Mouse (Mus musculus) heart, embryonic 14.5 days (tissue): ENCODE results near the gene Kifap3. TPM values are rescaled to one million over a fixed set of nuclear protein-coding genes. Genes with fewer than 3 reads are reported as not detected.
"Not testable (repeated sequence)": the region's sequence is repeated elsewhere in the genome, so short reads cannot be mapped to it uniquely, and the experiment has no call there.

Source experiments
- ATAC-seq: fragments of 200-750 bp; cut with Nextera tagmentation; 2 replicates; pipeline ENCODE4 v1.8.0; 2017; ENCODE audit warnings: low read depth, moderate TSS enrichment; ENCODE audit not compliant: insufficient number of reproducible peaks, insufficient read depth, low FRiP score
- H3K27ac ChIP-seq, 2 experiments: fragments of 200-500 bp in 1 of 2; fragments of 300-500 bp in 1 of 2; sonication (generic) in 1 of 2; replicated peaks in 1 of 2; 2 replicates each; pipeline ENCODE4 v1.5.1; 2012 to 2014; ENCODE audit warnings: low read depth in 2 of 2, low read length in 2 of 2, control low read depth in 1 of 2, mild to moderate bottlenecking in 1 of 2, mixed read lengths in 1 of 2; ENCODE audit not compliant: control insufficient read depth in 1 of 2, insufficient read depth in 1 of 2
- H3K27me3 ChIP-seq: fragments of 300-500 bp; sonication (generic); 2 replicates; pipeline ENCODE4 v1.6.1; 2014; ENCODE audit warnings: mild to moderate bottlenecking, low read length, control low read depth; ENCODE audit not compliant: control insufficient read depth, insufficient read depth
- H3K36me3 ChIP-seq: fragments of 300-500 bp; sonication (generic); 2 replicates; pipeline ENCODE4 v1.6.1; 2014; ENCODE audit warnings: mild to moderate bottlenecking, control low read depth, low read length, mixed read lengths; ENCODE audit not compliant: control insufficient read depth, insufficient read depth
- H3K4me1 ChIP-seq, 2 experiments: fragments of 200-500 bp in 1 of 2; fragments of 300-500 bp in 1 of 2; sonication (generic) in 1 of 2; 2 replicates each; pipeline ENCODE4 v1.6.1; 2012 to 2014; ENCODE audit warnings: low read length in 2 of 2, control low read depth in 1 of 2, mixed read lengths in 1 of 2; ENCODE audit not compliant: control insufficient read depth in 2 of 2, insufficient read depth in 2 of 2
- H3K4me2 ChIP-seq: fragments of 300-500 bp; sonication (generic); 2 replicates; pipeline ENCODE4 v1.6.1; 2014; ENCODE audit warnings: mild to moderate bottlenecking, low read length
- H3K4me3 ChIP-seq, 2 experiments: fragments of 200-500 bp in 1 of 2; fragments of 300-500 bp in 1 of 2; sonication (generic) in 1 of 2; 2 replicates each; pipeline ENCODE4 v1.5.1; 2012 to 2014; ENCODE audit warnings: low read length in 2 of 2, mild to moderate bottlenecking in 2 of 2, control low read depth in 1 of 2, low read depth in 1 of 2, moderate library complexity in 1 of 2; ENCODE audit not compliant: control insufficient read depth in 1 of 2, insufficient read depth in 1 of 2
- H3K9ac ChIP-seq: fragments of 300-500 bp; sonication (generic); 2 replicates; pipeline ENCODE4 v1.6.1; 2014; ENCODE audit warnings: mild to moderate bottlenecking, low read length
- H3K9me3 ChIP-seq: fragments of 300-500 bp; sonication (generic); 2 replicates; pipeline ENCODE4 v1.6.1; 2016; ENCODE audit warnings: low read length, control low read depth; ENCODE audit not compliant: control insufficient read depth
- WGBS: fragments of 180-500 bp; shearing (Covaris S2); extraction: QIAGEN DNeasy Blood & Tissue Kit; methylation state at CpG from one replicate; pipeline ENCODE4 v1.1.7; 2014; 5-methylcytosine and 5-hydroxymethylcytosine counted together
- polyA plus RNA-seq: library from polyadenylated mRNA; unstranded; fragments of >200 nt; fragmentation: Nextera tagmentation; extraction: Ambion mirVana; gene quantifications from 2 replicates; pipeline ENCODE4 v1.2.1, GENCODE M21; 2014

The Kifap3 gene
- polyA plus RNA-seq, 1 experiment from 2014 or later, result 25.7 TPM

GRCm38 (mm10) chr1:163821365-163821764 lies 42.0 kb downstream of the Kifap3 start:
- Histone ChIP-seq H3K4me3 (no peak overlapping the region), H3K9me3 (no peaks in the 10 kb centered on the region), H3K9ac (no peak overlapping the region), H3K27ac (no peak overlapping the region), H3K4me2 (no peak overlapping the region), H3K4me1 (no peaks in the 10 kb centered on the region), H3K27me3 (no peaks in the 10 kb centered on the region), H3K36me3 (0 out of 2 replicates have a peak, but pooled peaks cover 3% of the 10 kb centered on the region)
- no peak for ATAC-seq
- 65% methylated on average over 4 of the region's 4 CpGs for WGBS

- no peaks in the 10 kb centered on the region for H3K9me3 ChIP-seq
- ATAC-seq, result no peak
- H3K9ac ChIP-seq, result no peak overlapping the region
- no peak overlapping the region for H3K4me3 ChIP-seq
- H3K4me2 ChIP-seq, result no peak overlapping the region
- no peaks in the 10 kb centered on the region for H3K27me3 ChIP-seq
- no peaks in the 10 kb centered on the region for H3K4me1 ChIP-seq
- H3K27ac ChIP-seq, result no peak overlapping the region
- H3K36me3 ChIP-seq, result peaks cover 4% of the 10 kb centered on the region; the same call in 1 of the 2 replicates
These were observed 50.1 kb downstream of the Kifap3 start for GRCm38 (mm10) chr1:163829482-163829881.

DNA sequence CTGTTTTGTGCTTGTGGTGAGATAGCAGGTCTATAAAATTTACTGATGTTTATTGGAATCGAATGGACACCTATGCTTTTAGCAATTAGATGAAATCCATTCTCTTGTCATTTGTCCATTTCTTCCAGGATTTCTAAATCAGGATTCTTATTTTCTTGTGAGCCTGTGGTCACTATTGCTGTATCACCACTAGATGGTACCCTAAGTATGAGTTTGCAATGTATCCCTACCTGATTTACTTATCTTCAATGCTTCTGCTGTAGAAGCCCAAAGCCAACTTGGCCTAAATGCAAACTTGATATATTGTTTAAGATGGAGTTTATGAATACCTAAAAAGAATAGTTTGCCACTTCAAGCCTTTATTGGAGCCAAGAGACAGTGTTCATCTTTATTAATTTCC lies 54.7 kb downstream of the Kifap3 start:
- H3K4me3 ChIP-seq, result no peak overlapping the region
- H3K4me2 ChIP-seq, result no peak overlapping the region
- H3K4me1 ChIP-seq, result no peaks in the 10 kb centered on the region
- no peak overlapping the region for H3K9ac ChIP-seq
- H3K9me3 ChIP-seq, result no peaks in the 10 kb centered on the region
- WGBS, result 30% methylated on average over 1 of the region's 1 CpGs
- H3K27ac ChIP-seq, result no peak overlapping the region
- H3K27me3 ChIP-seq, result no peaks in the 10 kb centered on the region
- ATAC-seq, result no peak
- H3K36me3 ChIP-seq, result peaks cover 4% of the 10 kb centered on the region; the same call in 1 of the 2 replicates

DNA sequence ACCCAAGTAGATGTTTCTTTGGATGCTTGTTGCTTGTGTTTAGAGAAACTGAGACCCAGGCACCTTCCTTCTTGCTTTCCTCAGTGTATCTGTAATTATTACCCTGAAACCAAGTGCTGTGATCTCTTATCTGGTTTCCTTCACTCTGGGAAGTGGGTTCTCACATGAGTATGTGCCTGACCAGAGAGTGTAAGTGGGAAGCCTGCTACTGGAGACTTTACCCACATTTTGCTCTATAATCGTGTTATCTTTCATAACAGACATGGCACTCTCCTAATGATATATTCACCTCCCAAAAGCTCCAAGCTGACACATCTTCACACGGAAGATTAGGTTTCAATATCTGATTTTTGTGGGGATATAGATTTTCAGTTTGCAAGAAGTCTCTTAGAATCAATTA lies 55.7 kb downstream of the Kifap3 start:
- no peaks in the 10 kb centered on the region for H3K4me1 ChIP-seq
- H3K27me3 ChIP-seq, result no peaks in the 10 kb centered on the region
- no peak for ATAC-seq
- no peak overlapping the region for H3K4me3 ChIP-seq
- no peak overlapping the region for H3K9ac ChIP-seq
- H3K36me3 ChIP-seq, result peaks cover 4% of the 10 kb centered on the region; the same call in 1 of the 2 replicates
- 83% methylated on average over 2 of the region's 2 CpGs for WGBS
- no peak overlapping the region for H3K4me2 ChIP-seq
- H3K27ac ChIP-seq, result no peak overlapping the region
- no peaks in the 10 kb centered on the region for H3K9me3 ChIP-seq

DNA sequence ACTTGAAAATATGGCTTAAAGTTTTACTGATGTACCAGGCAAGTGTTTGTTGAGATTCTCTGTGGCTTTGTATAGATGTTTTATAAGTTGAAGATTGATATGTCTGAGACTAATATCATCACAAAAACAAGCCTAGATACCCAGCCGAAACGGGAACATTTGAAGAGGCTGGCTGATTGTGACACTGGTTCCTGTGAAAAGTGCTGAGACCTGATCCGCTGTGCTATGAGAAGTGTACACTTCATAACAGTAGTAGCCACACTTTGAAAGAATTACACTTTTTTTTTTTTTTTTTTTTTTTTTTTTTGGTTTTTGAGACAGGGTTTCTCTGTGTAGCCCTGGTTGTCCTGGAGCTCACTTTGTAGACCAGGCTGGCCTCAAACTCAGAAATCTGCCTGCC lies 59.1 kb downstream of the Kifap3 start:
- not testable (repeated sequence) for H3K36me3 ChIP-seq, H3K4me2 ChIP-seq, ATAC-seq, H3K9me3 ChIP-seq, H3K27me3 ChIP-seq, H3K4me1 ChIP-seq, H3K9ac ChIP-seq, H3K4me3 ChIP-seq, H3K27ac ChIP-seq
- WGBS, result 86% methylated on average over 3 of the region's 3 CpGs

- 80% methylated on average over 8 of the region's 8 CpGs for WGBS
- 0 out of 2 replicates have a peak, but pooled peaks cover 5% of the 10 kb centered on the region for H3K36me3 ChIP-seq
These were observed 61.2 kb downstream of the Kifap3 start for GRCm38 (mm10) chr1:163840555-163840954.

DNA sequence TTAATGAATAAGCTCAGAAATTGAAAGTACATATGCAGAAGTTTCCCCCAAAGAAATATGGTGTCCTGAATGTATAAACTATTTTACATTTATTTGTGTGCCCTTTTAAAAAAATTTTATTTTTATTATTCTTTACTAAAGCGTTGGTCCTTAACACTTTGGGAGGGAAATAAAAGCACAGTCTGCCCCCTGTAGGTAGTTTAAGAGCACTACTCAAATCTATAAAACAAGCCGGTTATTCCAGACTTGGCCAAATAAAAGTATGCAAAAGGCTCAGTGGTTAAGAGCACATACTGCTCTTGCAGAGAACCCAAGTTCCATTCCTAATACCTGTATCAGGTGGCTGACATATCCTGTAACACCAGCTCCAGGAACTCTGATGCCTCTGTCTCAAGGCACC lies 62.9 kb downstream of the Kifap3 start:
- 69% methylated on average over 2 of the region's 2 CpGs for WGBS
- ATAC-seq, result no peak
- H3K9me3 ChIP-seq, result no peaks in the 10 kb centered on the region
- 0 out of 2 replicates have a peak, but pooled peaks cover 5% of the 10 kb centered on the region for H3K36me3 ChIP-seq
- no peak overlapping the region for H3K27ac ChIP-seq
- H3K4me1 ChIP-seq, result no peaks in the 10 kb centered on the region
- no peak overlapping the region for H3K9ac ChIP-seq
- H3K4me2 ChIP-seq, result no peak overlapping the region
- H3K27me3 ChIP-seq, result no peaks in the 10 kb centered on the region
- no peak overlapping the region for H3K4me3 ChIP-seq

More at GRCm38 (mm10) chr1:163840555-163840954, 61.2 kb downstream of the Kifap3 start:
- Histone ChIP-seq H3K4me3 (no peak overlapping the region), H3K27ac (no peak overlapping the region), H3K9ac (no peak overlapping the region), H3K27me3 (no peaks in the 10 kb centered on the region), H3K4me1 (no peaks in the 10 kb centered on the region), H3K4me2 (no peak overlapping the region), H3K9me3 (no peaks in the 10 kb centered on the region)
- ATAC-seq, result no peak

GRCm38 (mm10) chr1:163843899-163844298 lies 64.5 kb downstream of the Kifap3 start:
- 0 out of 2 replicates have a peak, but pooled peaks cover 9% of the 10 kb centered on the region for H3K36me3 ChIP-seq
- no peak overlapping the region for H3K9ac ChIP-seq
- no peak for ATAC-seq
- no peaks in the 10 kb centered on the region for H3K27me3 ChIP-seq
- H3K27ac ChIP-seq, result no peak overlapping the region
- no peak overlapping the region for H3K4me3 ChIP-seq
- no peaks in the 10 kb centered on the region for H3K4me1 ChIP-seq
- H3K9me3 ChIP-seq, result no peaks in the 10 kb centered on the region
- H3K4me2 ChIP-seq, result no peak overlapping the region
